ENCODE assay signal across 12 mouse cellular contexts in the genomic region with DNA sequence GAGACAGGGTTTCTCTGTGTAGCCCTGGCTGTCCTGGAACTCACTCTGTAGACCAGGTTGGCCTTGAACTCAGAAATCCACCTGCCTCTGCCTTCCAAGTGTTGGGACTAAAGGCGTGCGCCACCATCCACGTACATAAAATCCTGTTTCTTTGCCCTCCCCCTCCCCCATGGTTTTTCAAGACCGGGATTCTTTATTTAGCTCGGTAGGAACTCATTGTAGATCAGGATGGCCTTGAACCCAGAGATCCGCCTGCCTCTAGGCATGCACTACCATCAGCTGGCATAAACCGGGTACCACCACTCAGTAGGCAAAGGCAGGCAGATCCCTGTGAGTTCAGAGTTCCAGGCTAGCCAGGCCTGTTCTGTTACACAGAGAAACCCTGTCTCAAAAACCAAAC. TPM values are rescaled to one million over a fixed set of nuclear protein-coding genes. Genes with fewer than 3 reads are reported as not detected.
DNase-seq lines count a peak whose midpoint lies in the region; ATAC-seq and TF ChIP-seq lines count a peak whose summit lies in the region.
"Had no signal": no experiment of that assay in that cellular context is flagged by ENCODE, and none has a peak within 500 bp of the region (broad histone marks: within the 10 kb centered on the region; RNA-seq: fewer than 3 reads in every experiment).

No protein-coding gene starts in this region.

- TF ChIP-seq CTCF in small intestine, adult 2 months (IDR thresholded peaks at IDR 0.05; ENCODE audit: extremely low read depth, insufficient read length, insufficient replicate concordance, low read depth, low read length), result no peak

- ATAC-seq in heart, embryonic 12.5 days (ENCODE audit: insufficient number of reproducible peaks, low FRiP score), result no peak
- ATAC-seq in lung, embryonic 16.5 days (ENCODE audit: low read depth), result no peak
- no peak for ATAC-seq in embryonic facial prominence, embryonic 14.5 days (ENCODE audit: low read depth)
- no peak for ATAC-seq in forebrain, embryonic 15.5 days (replicated peaks)
- ATAC-seq: hindbrain, postnatal 0 days had no signal

- H3K4me3 ChIP-seq in heart, embryonic 12.5 days, result no peak overlapping the region
- no peak overlapping the region for H3K4me3 ChIP-seq in lung, embryonic 16.5 days (ENCODE audit: low read length)
- H3K4me3 ChIP-seq in embryonic facial prominence, embryonic 14.5 days (ENCODE audit: low read depth, low read length), result no peak overlapping the region
- no peak overlapping the region for H3K4me3 ChIP-seq in small intestine, adult 2 months (ENCODE audit: low read depth, low read length)
- no peak overlapping the region for H3K4me3 ChIP-seq in forebrain, embryonic 15.5 days
- H3K4me3 ChIP-seq: stomach, embryonic 15.5 days had no signal

- H3K4me1 ChIP-seq in heart, embryonic 12.5 days (replicated peaks), result peaks cover 55% of the 10 kb centered on the region
- H3K4me1 ChIP-seq in lung, embryonic 16.5 days (replicated peaks; ENCODE audit: control insufficient read depth, insufficient read depth, low read length), result peaks cover 40% of the 10 kb centered on the region
- peaks cover 14% of the 10 kb centered on the region for H3K4me1 ChIP-seq in embryonic facial prominence, embryonic 14.5 days (ENCODE audit: control insufficient read depth, insufficient read depth, low read length)
- H3K4me1 ChIP-seq in small intestine, adult 2 months (ENCODE audit: control insufficient read depth, insufficient read depth, insufficient read length, low read length), result peaks cover 36% of the 10 kb centered on the region
- peaks cover 12% of the 10 kb centered on the region for H3K4me1 ChIP-seq in forebrain, embryonic 15.5 days

- no peak overlapping the region for H3K9ac ChIP-seq in heart, embryonic 12.5 days
- no peak overlapping the region for H3K9ac ChIP-seq in lung, embryonic 16.5 days (ENCODE audit: low read length)
- no peak overlapping the region for H3K9ac ChIP-seq in embryonic facial prominence, embryonic 14.5 days (ENCODE audit: low read depth, low read length)
- no peak overlapping the region for H3K9ac ChIP-seq in forebrain, embryonic 15.5 days (replicated peaks)
- H3K9ac ChIP-seq: stomach, embryonic 15.5 days had no signal

- DNase-seq in heart, adult 18-20 months, result no peak
- no peak for DNase-seq in lung, postnatal 10 days
- DNase-seq in embryonic facial prominence, embryonic 14.5 days (ENCODE audit: low spot score), result no peak
- no peak for DNase-seq in adrenal gland, postnatal 14 days
- DNase-seq: cerebellum, adult 11 months had no signal

- H3K27ac ChIP-seq in heart, embryonic 12.5 days (ENCODE audit: poor library complexity, severe bottlenecking), result peak overlapping the region; percentile 88
- peak overlapping the region; percentile 99 for H3K27ac ChIP-seq in lung, embryonic 16.5 days (ENCODE audit: low read length)
- peak overlapping the region; percentile 93; the same call in 1 of the 2 replicates for H3K27ac ChIP-seq in embryonic facial prominence, embryonic 14.5 days (replicated peaks; ENCODE audit: low read depth, low read length)
- peak overlapping the region; percentile 86 for H3K27ac ChIP-seq in small intestine, adult 2 months (ENCODE audit: insufficient read depth, low read depth, low read length)
- no peak overlapping the region for H3K27ac ChIP-seq in forebrain, embryonic 15.5 days (replicated peaks)

- no peaks in the 10 kb centered on the region for H3K9me3 ChIP-seq in heart, embryonic 12.5 days (replicated peaks)
- H3K9me3 ChIP-seq in lung, embryonic 16.5 days (ENCODE audit: control insufficient read depth, low read length), result no peaks in the 10 kb centered on the region
- no peaks in the 10 kb centered on the region for H3K9me3 ChIP-seq in embryonic facial prominence, embryonic 14.5 days (ENCODE audit: control insufficient read depth, low read length)
- H3K9me3 ChIP-seq in forebrain, embryonic 15.5 days, result no peaks in the 10 kb centered on the region
- H3K9me3 ChIP-seq: stomach, embryonic 15.5 days had no signal

- peaks cover 15% of the 10 kb centered on the region for H3K36me3 ChIP-seq in heart, embryonic 12.5 days
- no peaks in the 10 kb centered on the region; the same call in 1 of the 2 replicates for H3K36me3 ChIP-seq in lung, embryonic 16.5 days (ENCODE audit: control insufficient read depth, insufficient read depth, low read length)
- no peaks in the 10 kb centered on the region for H3K36me3 ChIP-seq in embryonic facial prominence, embryonic 14.5 days (ENCODE audit: control insufficient read depth, insufficient read depth, low read length)
- H3K36me3 ChIP-seq in small intestine, adult 2 months (ENCODE audit: control insufficient read depth, insufficient read depth, low read length), result peaks cover 4% of the 10 kb centered on the region
- no peaks in the 10 kb centered on the region for H3K36me3 ChIP-seq in forebrain, embryonic 15.5 days
- H3K36me3 ChIP-seq: stomach, embryonic 15.5 days had no signal

- TF ChIP-seq POLR2A in small intestine, adult 2 months (IDR thresholded peaks at IDR 0.05; ENCODE audit: low read depth, low read length), result no peak

- peak overlapping the region; percentile 20; the same call in 1 of the 2 replicates for H3K4me2 ChIP-seq in heart, embryonic 12.5 days
- H3K4me2 ChIP-seq in lung, embryonic 16.5 days (ENCODE audit: low read depth, low read length), result 0 out of 2 replicates have a peak overlapping the region, but pooled peaks have one; percentile 4
- H3K4me2 ChIP-seq in embryonic facial prominence, embryonic 14.5 days (ENCODE audit: low read depth, low read length), result no peak overlapping the region
- H3K4me2 ChIP-seq in forebrain, embryonic 15.5 days (replicated peaks), result no peak overlapping the region

- H3K27me3 ChIP-seq in heart, embryonic 12.5 days (replicated peaks), result no peaks in the 10 kb centered on the region
- no peaks in the 10 kb centered on the region for H3K27me3 ChIP-seq in lung, embryonic 16.5 days (ENCODE audit: control insufficient read depth, insufficient read depth, low read depth, low read length)
- H3K27me3 ChIP-seq in embryonic facial prominence, embryonic 14.5 days (replicated peaks; ENCODE audit: control insufficient read depth, insufficient read depth, low read length), result no peaks in the 10 kb centered on the region
- H3K27me3 ChIP-seq in small intestine, adult 2 months (ENCODE audit: control insufficient read depth, insufficient read depth, low read length), result no peaks in the 10 kb centered on the region
- H3K27me3 ChIP-seq in forebrain, embryonic 15.5 days, result no peaks in the 10 kb centered on the region
- H3K27me3 ChIP-seq: stomach, embryonic 15.5 days had no signal

- 78% methylated on average over 7 of the region's 7 CpGs for WGBS in heart, embryonic 12.5 days
- 80% methylated on average over 7 of the region's 7 CpGs for WGBS in lung, embryonic 16.5 days
- 91% methylated on average over 7 of the region's 7 CpGs for WGBS in embryonic facial prominence, embryonic 14.5 days
- WGBS in small intestine, adult 2 months, result 79% methylated on average over 7 of the region's 7 CpGs
- 86% methylated on average over 7 of the region's 7 CpGs for WGBS in forebrain, embryonic 15.5 days

RNA-seq across cellular contexts. Expression of a gene that starts 10.4 kb away (rescaled TPM):
- polyA plus RNA-seq in heart, embryonic 12.5 days (2016; fragmentation: Nextera tagmentation; extraction: Ambion mirVana), result 41.1 and 41.7 TPM in 2 replicates
- 10 to 100 TPM; 34.0 to 35.1 TPM for total RNA-seq in heart, adult 18-20 months (2021)
- polyA plus RNA-seq in lung, embryonic 16.5 days (2015; fragmentation: Nextera tagmentation; extraction: Ambion mirVana), result 70.1 and 74.4 TPM in 2 replicates
- 28.6 and 28.8 TPM in 2 replicates for polyA plus RNA-seq in embryonic facial prominence, embryonic 14.5 days (2014; fragmentation: Nextera tagmentation; extraction: Ambion mirVana)
- polyA plus RNA-seq in small intestine, adult 2 months (2012; rRNA removed), result 65.1 and 136 TPM in 2 replicates
- 48.9 and 54.8 TPM in 2 replicates for total RNA-seq in adrenal gland, postnatal 14 days (2021)
- polyA plus RNA-seq in forebrain, embryonic 15.5 days (2015; fragmentation: Nextera tagmentation; extraction: Ambion mirVana), result 19.1 and 19.7 TPM in 2 replicates

RNA-seq across cellular contexts. Expression of a gene that starts 32.4 kb away (rescaled TPM):
- 14.7 and 18.0 TPM in 2 replicates for polyA plus RNA-seq in heart, embryonic 12.5 days (2016; fragmentation: Nextera tagmentation; extraction: Ambion mirVana)
- 10 to 100 TPM; 13.6 to 19.5 TPM for total RNA-seq in heart, adult 18-20 months (2021)
- polyA plus RNA-seq in lung, embryonic 16.5 days (2015; fragmentation: Nextera tagmentation; extraction: Ambion mirVana), result 28.1 and 31.4 TPM in 2 replicates
- 13.9 and 20.3 TPM in 2 replicates for polyA plus RNA-seq in embryonic facial prominence, embryonic 14.5 days (2014; fragmentation: Nextera tagmentation; extraction: Ambion mirVana)
- polyA plus RNA-seq in small intestine, adult 2 months (2012; rRNA removed), result 9.9 and 13.6 TPM in 2 replicates
- total RNA-seq in adrenal gland, postnatal 14 days (2021), result 18.1 and 23.5 TPM in 2 replicates
- 34.0 and 34.2 TPM in 2 replicates for polyA plus RNA-seq in forebrain, embryonic 15.5 days (2015; fragmentation: Nextera tagmentation; extraction: Ambion mirVana)

RNA-seq across cellular contexts. Expression of a gene that starts 42.4 kb away (rescaled TPM):
- 949 and 971 TPM in 2 replicates for polyA plus RNA-seq in heart, embryonic 12.5 days (2016; fragmentation: Nextera tagmentation; extraction: Ambion mirVana)
- 100 to 1,000 TPM; 624 to 648 TPM for total RNA-seq in heart, adult 18-20 months (2021)
- polyA plus RNA-seq in lung, embryonic 16.5 days (2015; fragmentation: Nextera tagmentation; extraction: Ambion mirVana), result 1,507 and 1,565 TPM in 2 replicates
- 1,928 and 1,996 TPM in 2 replicates for polyA plus RNA-seq in embryonic facial prominence, embryonic 14.5 days (2014; fragmentation: Nextera tagmentation; extraction: Ambion mirVana)
- 1,193 and 2,017 TPM in 2 replicates for polyA plus RNA-seq in small intestine, adult 2 months (2012; rRNA removed)
- total RNA-seq in adrenal gland, postnatal 14 days (2021), result 786 and 963 TPM in 2 replicates
- polyA plus RNA-seq in forebrain, embryonic 15.5 days (2015; fragmentation: Nextera tagmentation; extraction: Ambion mirVana), result 1,000 and 1,018 TPM in 2 replicates

RNA-seq across cellular contexts. Expression of a gene that starts 48.1 kb away (rescaled TPM):
- 43.1 and 47.0 TPM in 2 replicates for polyA plus RNA-seq in heart, embryonic 12.5 days (2016; fragmentation: Nextera tagmentation; extraction: Ambion mirVana)
- total RNA-seq in heart, adult 18-20 months (2021), result 10 to 100 TPM; 39.1 to 41.5 TPM
- polyA plus RNA-seq in lung, embryonic 16.5 days (2015; fragmentation: Nextera tagmentation; extraction: Ambion mirVana), result 32.9 and 35.1 TPM in 2 replicates
- 40.3 and 41.9 TPM in 2 replicates for polyA plus RNA-seq in embryonic facial prominence, embryonic 14.5 days (2014; fragmentation: Nextera tagmentation; extraction: Ambion mirVana)
- polyA plus RNA-seq in small intestine, adult 2 months (2012; rRNA removed), result 26.4 and 30.7 TPM in 2 replicates
- total RNA-seq in adrenal gland, postnatal 14 days (2021), result 59.7 and 60.4 TPM in 2 replicates
- 43.8 and 46.1 TPM in 2 replicates for polyA plus RNA-seq in forebrain, embryonic 15.5 days (2015; fragmentation: Nextera tagmentation; extraction: Ambion mirVana)

RNA-seq across cellular contexts. Expression of a gene that starts 50.8 kb away (rescaled TPM):
- 0.72 and 1.3 TPM in 2 replicates for polyA plus RNA-seq in heart, embryonic 12.5 days (2016; fragmentation: Nextera tagmentation; extraction: Ambion mirVana)
- not detected for total RNA-seq in heart, adult 18-20 months (2021)
- polyA plus RNA-seq in lung, embryonic 16.5 days (2015; fragmentation: Nextera tagmentation; extraction: Ambion mirVana), result 9.7 and 9.8 TPM in 2 replicates
- polyA plus RNA-seq in embryonic facial prominence, embryonic 14.5 days (2014; fragmentation: Nextera tagmentation; extraction: Ambion mirVana), result not detected in 2 replicates
- 5.2 and 2,024 TPM in 2 replicates for polyA plus RNA-seq in small intestine, adult 2 months (2012; rRNA removed)
- total RNA-seq in adrenal gland, postnatal 14 days (2021), result not detected in 2 replicates
- not detected in 2 replicates for polyA plus RNA-seq in forebrain, embryonic 15.5 days (2015; fragmentation: Nextera tagmentation; extraction: Ambion mirVana)
- total RNA-seq: hindbrain, postnatal 0 days; left cerebral cortex, adult 8-10 months had no signal
- polyA plus RNA-seq: hindbrain, postnatal 0 days had no signal

Comparison
In these comparisons a context has a peak if more than half of its experiments do, and no peak if none do; other contexts are left out.
1. H3K4me2 ChIP-seq: peak in heart, embryonic 12.5 days (single experiment) and lung, embryonic 16.5 days (single experiment); none in embryonic facial prominence, embryonic 14.5 days (single experiment) and forebrain, embryonic 15.5 days (single experiment).